Mouse (Mus musculus) megakaryocyte, embryonic 14.5 days (primary cell): Measurements from ENCODE around the gene Srek1ip1. TPM values are rescaled to one million over a fixed set of nuclear protein-coding genes. Genes with fewer than 3 reads are reported as not detected.
A peak's percentile ranks its signal among the peaks of the same experiment; 100 is the strongest.

ENCODE experiments used
- H3K27me3 ChIP-seq: replicated peaks from 2 replicates; pipeline ENCODE3; 2012; ENCODE audit warnings: inconsistent platforms
- H3K36me3 ChIP-seq: replicated peaks from 2 replicates; pipeline ENCODE3; 2012; ENCODE audit warnings: low read length, inconsistent platforms, mixed read lengths
- H3K4me1 ChIP-seq: 2 replicates; pipeline ENCODE4 v1.6.1; 2012; ENCODE audit warnings: inconsistent platforms
- H3K4me3 ChIP-seq: replicated peaks from 2 replicates; pipeline ENCODE3; 2012; ENCODE audit warnings: moderate library complexity, mild to moderate bottlenecking, inconsistent platforms
- H3K9me3 ChIP-seq: 2 replicates; pipeline ENCODE4 v1.6.1; 2012; ENCODE audit warnings: inconsistent platforms
- FLI1 ChIP-seq: IDR thresholded peaks from 2 replicates; pipeline ENCODE4 v1.6.1; 2012; ENCODE audit warnings: low read length, inconsistent platforms, mixed read lengths
- GATA1 ChIP-seq: IDR thresholded peaks from 3 replicates; pipeline ENCODE4 v1.6.1; 2012; ENCODE audit warnings: mixed read lengths, low read length, inconsistent platforms, borderline replicate concordance
- polyA plus RNA-seq: library from polyadenylated mRNA; stranded (reverse); fragments of >175 nt; gene quantifications from 2 replicates; pipeline ENCODE4 v1.2.3, GENCODE M21; 2012; ENCODE audit warnings: low replicate concordance; ENCODE audit not compliant: insufficient read depth

Srek1ip1 gene
- polyA plus RNA-seq, 1 experiment: 2.8 TPM

GRCm38 (mm10) chr13:104799566-104800182 is 7.4 kb downstream of the Srek1ip1 start:
- Histone ChIP-seq H3K4me1 (0 out of 2 replicates have a peak, but pooled peaks cover under 1% of the 10 kb centered on the region), H3K36me3 (peaks cover 74% of the 10 kb centered on the region), H3K9me3 (no peaks in the 10 kb centered on the region), H3K27me3 (no peaks in the 10 kb centered on the region), H3K4me3 (no peak overlapping the region)
- TF ChIP-seq FLI1 (no peak), GATA1 (no peak)

- Histone ChIP-seq H3K27me3 (no peaks in the 10 kb centered on the region), H3K4me3 (no peak overlapping the region), H3K9me3 (no peaks in the 10 kb centered on the region), H3K4me1 (no peaks in the 10 kb centered on the region), H3K36me3 (peaks cover 78% of the 10 kb centered on the region)
- TF ChIP-seq FLI1: no peak
- TF ChIP-seq GATA1: no peak
These were observed 13.4 kb downstream of the Srek1ip1 start for GRCm38 (mm10) chr13:104805681-104806080.

GRCm38 (mm10) chr13:104816270-104816634 is 24.0 kb downstream of the Srek1ip1 start:
- Histone ChIP-seq H3K4me1 (peaks cover 33% of the 10 kb centered on the region), H3K9me3 (no peaks in the 10 kb centered on the region), H3K36me3 (peaks cover 30% of the 10 kb centered on the region), H3K27me3 (no peaks in the 10 kb centered on the region), H3K4me3 (peak overlapping the region; percentile 98)
- TF ChIP-seq GATA1 (no peak), FLI1 (no peak)

- TF ChIP-seq GATA1 (no peak), FLI1 (no peak)
- peaks cover 29% of the 10 kb centered on the region for H3K36me3 ChIP-seq
- no peaks in the 10 kb centered on the region for H3K27me3 ChIP-seq
- H3K9me3 ChIP-seq: no peaks in the 10 kb centered on the region
- H3K4me1 ChIP-seq: peaks cover 35% of the 10 kb centered on the region
- H3K4me3 ChIP-seq: peak within 1 kb of the TSS; percentile 98
These were observed 24.6 kb downstream of the Srek1ip1 start, which contains the start of gene Cwc27 for GRCm38 (mm10) chr13:104816635-104817571. Cwc27 (minus strand) TSS chr13:104817142.

- TF ChIP-seq FLI1: no peak
- no peak for TF ChIP-seq GATA1
- H3K4me3 ChIP-seq: peak overlapping the region; percentile 98
- no peaks in the 10 kb centered on the region for H3K9me3 ChIP-seq
- H3K36me3 ChIP-seq: peaks cover 31% of the 10 kb centered on the region
- no peaks in the 10 kb centered on the region for H3K27me3 ChIP-seq
- H3K4me1 ChIP-seq: peaks cover 41% of the 10 kb centered on the region
These were observed 25.4 kb downstream of the Srek1ip1 start for GRCm38 (mm10) chr13:104817696-104818095.

GRCm38 (mm10) chr13:104821192-104821591 is 28.9 kb downstream of the Srek1ip1 start:
- H3K36me3 ChIP-seq: peaks cover 48% of the 10 kb centered on the region
- TF ChIP-seq FLI1: no peak
- no peak for TF ChIP-seq GATA1
- no peaks in the 10 kb centered on the region for H3K9me3 ChIP-seq
- H3K27me3 ChIP-seq: no peaks in the 10 kb centered on the region
- no peak overlapping the region for H3K4me3 ChIP-seq
- peaks cover 57% of the 10 kb centered on the region for H3K4me1 ChIP-seq

GRCm38 (mm10) chr13:104821908-104822307 is 29.6 kb downstream of the Srek1ip1 start:
- H3K36me3 ChIP-seq: peaks cover 53% of the 10 kb centered on the region
- H3K9me3 ChIP-seq: 0 out of 2 replicates have a peak, but pooled peaks cover under 1% of the 10 kb centered on the region
- peaks cover 58% of the 10 kb centered on the region for H3K4me1 ChIP-seq
- H3K4me3 ChIP-seq: no peak overlapping the region
- no peaks in the 10 kb centered on the region for H3K27me3 ChIP-seq
- TF ChIP-seq GATA1: no peak
- TF ChIP-seq FLI1: no peak

- peaks cover 57% of the 10 kb centered on the region for H3K36me3 ChIP-seq
- TF ChIP-seq GATA1: no peak
- TF ChIP-seq FLI1: no peak
- peaks cover 60% of the 10 kb centered on the region for H3K4me1 ChIP-seq
- no peaks in the 10 kb centered on the region for H3K27me3 ChIP-seq
- 0 out of 2 replicates have a peak, but pooled peaks cover 5% of the 10 kb centered on the region for H3K9me3 ChIP-seq
- H3K4me3 ChIP-seq: no peak overlapping the region
These were observed 30.1 kb downstream of the Srek1ip1 start for GRCm38 (mm10) chr13:104822411-104822838.

GRCm38 (mm10) chr13:104825470-104825869 is 33.2 kb downstream of the Srek1ip1 start:
- H3K9me3 ChIP-seq: peaks cover 23% of the 10 kb centered on the region
- H3K4me1 ChIP-seq: peaks cover 40% of the 10 kb centered on the region
- TF ChIP-seq GATA1: no peak
- no peak for TF ChIP-seq FLI1
- H3K27me3 ChIP-seq: no peaks in the 10 kb centered on the region
- no peak overlapping the region for H3K4me3 ChIP-seq
- H3K36me3 ChIP-seq: peaks cover 72% of the 10 kb centered on the region

GRCm38 (mm10) chr13:104832811-104833210 is 40.5 kb downstream of the Srek1ip1 start:
- no peaks in the 10 kb centered on the region for H3K4me1 ChIP-seq
- no peak overlapping the region for H3K4me3 ChIP-seq
- peaks cover 94% of the 10 kb centered on the region for H3K36me3 ChIP-seq
- H3K9me3 ChIP-seq: peaks cover 15% of the 10 kb centered on the region
- TF ChIP-seq GATA1 (no peak), FLI1 (no peak)
- no peaks in the 10 kb centered on the region for H3K27me3 ChIP-seq
